Mouse (Mus musculus) adrenal gland, postnatal 10 days (tissue): ENCODE data around the gene Ntrk2. TPM values are rescaled to one million over a fixed set of nuclear protein-coding genes. Genes with fewer than 3 reads are reported as not detected.
"Not testable (repeated sequence)": the region's sequence is repeated elsewhere in the genome, so short reads cannot be mapped to it uniquely, and the experiment has no call there.

Experiments
- DNase-seq: peaks from one replicate; pipeline ENCODE4 v3.0.0; 2021; ENCODE audit warnings: mixed read lengths
- total RNA-seq, 2 experiments: library from RNA; stranded (reverse); gene quantifications; 2 replicates each; pipeline ENCODE4 v1.2.3; 2021

Gene Ntrk2
- total RNA-seq, 2 experiments from 2014 or later, result 13.1 to 17.8 TPM

GRCm38 (mm10) chr13:59041013-59041764 lies 234.8 kb downstream of the Ntrk2 start:
- no peak for DNase-seq

GRCm38 (mm10) chr13:59052188-59052587 lies 245.8 kb downstream of the Ntrk2 start:
- no peak for DNase-seq

DNA sequence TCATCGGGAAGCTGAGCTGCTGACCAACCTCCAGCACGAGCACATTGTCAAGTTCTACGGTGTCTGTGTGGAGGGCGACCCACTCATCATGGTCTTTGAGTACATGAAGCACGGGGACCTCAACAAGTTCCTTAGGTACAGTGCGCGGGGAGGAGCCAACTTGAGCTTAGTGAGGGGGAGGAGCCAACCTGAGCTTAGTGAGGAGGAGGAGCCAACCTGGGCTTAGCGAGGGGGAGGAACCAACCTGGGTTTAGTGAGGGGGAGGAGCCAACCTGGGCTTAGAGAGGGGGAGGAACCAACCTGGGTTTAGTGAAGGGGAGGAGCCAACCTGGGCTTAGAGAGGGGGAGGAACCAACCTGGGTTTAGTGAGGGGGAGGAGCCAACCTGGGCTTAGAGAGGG lies 248.0 kb downstream of the Ntrk2 start:
- not testable (repeated sequence) for DNase-seq

DNA sequence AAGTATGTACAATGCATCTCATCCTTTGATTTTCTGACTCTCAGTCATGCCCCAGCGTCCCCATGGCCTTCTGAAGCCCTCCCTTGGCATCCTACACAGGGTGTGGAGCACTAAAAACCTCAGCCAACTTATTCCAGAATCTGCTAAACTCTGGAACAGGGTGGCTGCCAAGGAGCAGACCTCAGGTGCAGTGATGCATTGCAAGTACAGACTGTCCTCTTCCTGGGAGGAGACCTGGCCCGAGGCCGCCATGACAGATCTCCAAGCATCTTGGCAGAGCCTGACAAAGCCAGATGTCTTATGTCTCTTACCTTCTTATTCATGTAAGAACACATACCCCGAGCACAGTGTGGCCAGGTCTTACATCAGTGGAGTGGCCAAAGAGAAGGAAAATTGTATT lies 250.5 kb downstream of the Ntrk2 start:
- no peak for DNase-seq

GRCm38 (mm10) chr13:59057886-59058285 lies 251.5 kb downstream of the Ntrk2 start:
- no peak for DNase-seq

GRCm38 (mm10) chr13:59059118-59059517 lies 252.7 kb downstream of the Ntrk2 start:
- DNase-seq, result no peak

GRCm38 (mm10) chr13:59065677-59066076 lies 259.3 kb downstream of the Ntrk2 start:
- no peak for DNase-seq

- peak; percentile 90 for DNase-seq
Measured at GRCm38 (mm10) chr13:59073635-59074256, 267.4 kb downstream of the Ntrk2 start.

- DNase-seq, result no peak
Measured at GRCm38 (mm10) chr13:59076489-59076888, 270.1 kb downstream of the Ntrk2 start.

DNA sequence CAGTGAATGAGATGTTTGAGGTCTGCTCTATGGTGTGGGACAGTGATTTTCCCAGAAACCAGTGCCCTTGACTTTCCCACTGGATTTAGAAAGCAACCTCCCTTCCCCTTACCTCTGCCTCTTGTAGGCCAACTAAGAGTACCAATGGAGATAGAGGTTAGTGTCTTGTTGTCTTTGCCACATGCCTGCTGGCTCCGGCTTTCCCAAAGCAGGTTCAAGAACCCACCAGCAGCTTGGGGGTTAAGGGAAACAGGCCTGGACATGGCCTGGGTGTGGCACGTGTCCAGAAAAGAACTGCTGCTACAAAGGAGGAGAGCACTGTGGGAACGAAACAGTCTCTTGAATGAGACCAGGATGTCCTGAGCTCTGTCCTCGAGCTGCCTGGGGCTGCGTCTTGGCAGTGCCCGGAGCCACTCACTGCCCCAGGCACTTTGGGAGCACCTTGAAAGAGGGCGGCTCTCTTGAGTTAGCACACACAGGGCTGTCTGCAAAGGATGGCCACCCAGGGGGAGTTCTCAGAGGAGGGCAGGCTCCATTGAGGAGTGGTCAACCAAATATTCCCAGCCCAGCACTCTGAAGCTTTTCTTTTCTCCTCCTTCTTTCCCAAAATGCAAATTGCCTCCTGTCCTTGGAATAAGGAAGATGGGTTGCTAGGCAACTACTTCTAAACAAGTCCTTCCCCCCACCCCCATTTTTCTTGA lies 273.5 kb downstream of the Ntrk2 start:
- no peak for DNase-seq

DNA sequence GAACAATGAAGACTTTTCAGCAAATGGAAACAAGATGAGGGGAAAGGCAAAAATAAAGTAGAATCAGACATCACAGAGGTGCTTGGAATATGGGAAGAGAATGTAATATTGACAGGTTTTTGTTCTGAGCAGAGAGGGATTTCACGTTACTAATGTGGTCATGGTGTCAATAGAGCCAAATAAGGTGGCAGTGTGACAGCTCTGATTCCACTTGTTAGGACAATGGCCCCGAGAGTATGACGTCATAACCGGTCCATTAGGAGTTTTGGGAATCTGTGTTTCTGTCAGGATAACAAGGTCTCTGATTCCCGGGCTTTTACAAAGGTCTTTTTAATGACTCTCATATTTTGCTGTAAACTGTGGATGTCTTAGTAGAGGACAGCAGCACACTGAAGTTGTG lies 274.1 kb downstream of the Ntrk2 start:
- DNase-seq, result no peak

DNA sequence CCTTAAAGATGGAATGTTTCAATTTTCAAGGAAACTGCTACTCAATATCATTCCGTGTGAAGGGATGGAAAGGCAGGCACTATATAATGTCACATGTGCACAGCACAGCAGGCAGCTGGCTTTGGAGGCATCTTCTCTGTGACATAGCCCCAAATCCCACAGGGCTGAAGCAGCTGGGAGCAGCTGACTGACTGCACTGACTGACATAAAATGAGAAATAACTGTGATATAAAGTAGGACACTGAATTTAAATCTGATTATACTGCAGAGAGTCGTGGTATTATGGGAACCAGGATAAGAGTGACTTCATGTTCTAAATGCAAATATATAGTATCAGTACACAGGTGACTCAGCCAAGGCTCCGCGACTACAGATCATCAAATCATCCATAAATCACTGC lies 282.6 kb downstream of the Ntrk2 start:
- DNase-seq, result no peak

DNA sequence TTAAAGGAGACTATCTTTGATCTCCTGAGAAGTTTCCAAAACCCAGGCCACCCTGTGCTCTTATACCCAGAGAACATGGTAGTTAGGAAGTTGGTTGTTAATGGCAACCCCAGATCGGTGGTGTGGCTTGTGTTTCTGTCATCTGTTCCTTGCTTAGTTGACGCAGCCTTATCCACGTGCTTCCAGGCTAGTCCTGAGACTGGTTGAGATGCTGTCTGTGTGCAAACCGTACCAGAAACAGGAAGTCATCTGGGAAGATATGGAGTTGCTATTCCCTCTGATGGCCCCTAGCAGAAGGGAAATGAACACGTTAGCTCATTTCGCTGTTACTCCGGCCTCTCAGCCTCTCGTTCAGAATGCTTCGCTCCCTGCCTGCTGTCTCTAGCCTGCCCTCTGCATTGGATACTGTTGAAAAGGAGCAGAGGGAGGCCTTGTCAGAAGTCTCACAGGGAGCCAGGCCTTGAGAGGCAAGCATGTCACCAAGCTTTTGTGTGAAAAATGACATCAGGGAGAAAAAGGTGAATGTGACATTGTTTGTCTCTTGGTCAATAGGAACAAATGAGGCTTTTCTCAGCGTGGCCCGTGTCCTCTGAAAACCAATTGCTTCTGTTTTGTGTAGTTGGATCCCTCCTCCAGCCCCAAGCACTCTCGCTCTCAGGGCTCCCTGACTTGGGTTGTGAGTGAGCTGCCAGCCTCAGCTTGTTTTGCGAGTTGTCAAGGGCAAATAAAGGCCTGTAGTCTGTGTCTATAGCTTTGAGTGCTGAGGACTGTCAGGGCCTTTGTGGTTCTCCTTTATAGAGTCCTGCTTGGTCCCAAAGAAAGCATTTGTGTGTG lies 285.0 kb downstream of the Ntrk2 start:
- no peak for DNase-seq

- no peak for DNase-seq
Measured at GRCm38 (mm10) chr13:59092045-59092857, 285.9 kb downstream of the Ntrk2 start.

GRCm38 (mm10) chr13:59092858-59093154 lies 286.4 kb downstream of the Ntrk2 start:
- DNase-seq, result no peak

- no peak for DNase-seq
Measured at GRCm38 (mm10) chr13:59094722-59095121, 288.4 kb downstream of the Ntrk2 start.

DNA sequence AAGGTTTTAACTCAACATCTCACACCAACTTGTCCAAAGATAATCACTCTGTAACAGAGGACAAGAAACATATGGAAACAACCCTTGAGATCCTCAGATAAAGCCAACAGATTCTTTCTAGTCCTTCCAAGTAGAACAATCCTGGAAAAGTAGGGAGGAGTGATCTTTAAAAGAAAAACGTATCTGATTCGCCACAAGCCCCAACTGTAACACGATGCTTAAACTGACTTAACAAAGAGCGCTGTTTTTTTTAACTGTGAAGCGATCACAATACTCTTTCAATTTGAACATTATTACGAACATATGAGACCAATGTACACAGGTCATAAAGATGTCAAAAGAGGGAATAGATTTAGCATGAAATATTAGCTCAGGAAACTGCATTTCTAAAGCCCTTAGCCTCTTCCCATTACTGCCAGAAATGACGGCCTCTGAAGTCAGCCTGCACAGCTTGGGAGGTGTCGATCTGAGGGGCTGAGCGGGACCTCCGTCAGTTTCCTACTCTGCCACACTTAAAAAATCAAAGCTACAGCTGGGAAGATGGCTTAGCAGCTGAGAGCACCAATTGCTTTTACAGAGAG lies 289.5 kb downstream of the Ntrk2 start:
- no peak for DNase-seq

DNA sequence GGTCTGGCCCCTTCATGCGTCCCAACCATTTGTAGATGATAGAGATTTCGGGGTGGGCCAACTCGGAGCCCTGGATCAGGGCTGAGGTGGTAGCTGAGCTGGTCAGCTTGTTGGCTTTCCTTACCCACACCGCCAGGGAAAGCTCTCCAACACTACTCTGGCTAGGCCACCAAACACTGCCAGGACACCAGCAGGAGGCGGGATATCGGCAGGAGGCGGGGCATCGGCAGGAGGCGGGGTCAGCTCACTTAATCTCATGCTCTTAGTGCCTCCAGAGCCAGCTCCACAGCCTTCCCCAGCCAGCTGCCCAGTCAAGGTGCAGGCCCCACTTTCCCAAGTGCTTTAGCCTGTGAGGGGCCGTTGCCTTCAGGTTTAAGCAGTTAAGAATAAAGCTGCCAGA lies 293.7 kb downstream of the Ntrk2 start:
- DNase-seq, result peak; percentile 8

- DNase-seq, result not testable (repeated sequence)
Measured at GRCm38 (mm10) chr13:59107791-59108190, 301.4 kb downstream of the Ntrk2 start.

GRCm38 (mm10) chr13:59110107-59110506 lies 303.7 kb downstream of the Ntrk2 start:
- no peak for DNase-seq

- no peak for DNase-seq
Measured at GRCm38 (mm10) chr13:59114684-59115083, 308.3 kb downstream of the Ntrk2 start.
